Mouse (Mus musculus) neural tube, embryonic 10.5 days (tissue): ENCODE data around the gene Serpinf1.
"Not testable (repeated sequence)": the region's sequence is repeated elsewhere in the genome, so short reads cannot be mapped to it uniquely, and the experiment has no call there.

Source experiments
- DNase-seq: peaks from one replicate; pipeline ENCODE4 v3.0.0-alpha.2; 2017; ENCODE audit warnings: low spot score; ENCODE audit errors: extremely low spot score

Serpinf1 gene

DNA sequence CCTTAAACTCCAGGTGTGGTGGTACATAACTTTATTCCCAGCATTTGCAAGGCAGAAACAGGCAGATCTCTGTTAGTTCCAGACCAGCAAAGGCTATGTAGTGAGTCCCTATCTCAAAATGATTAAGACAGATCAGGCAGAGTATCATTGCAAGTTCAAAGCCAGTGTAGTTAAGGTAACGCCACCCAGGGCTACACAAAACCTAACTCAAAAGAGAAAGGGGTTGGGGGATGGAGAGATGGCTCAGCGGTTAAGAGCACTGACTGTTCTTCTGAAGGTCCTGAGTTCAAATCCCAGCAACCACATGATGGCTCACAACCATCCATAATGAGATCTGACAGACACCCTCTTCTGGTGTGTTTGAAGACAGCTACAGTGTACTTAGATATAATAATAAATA, 33.5 kb upstream of the Serpinf1 start:
- not testable (repeated sequence) for DNase-seq

DNA sequence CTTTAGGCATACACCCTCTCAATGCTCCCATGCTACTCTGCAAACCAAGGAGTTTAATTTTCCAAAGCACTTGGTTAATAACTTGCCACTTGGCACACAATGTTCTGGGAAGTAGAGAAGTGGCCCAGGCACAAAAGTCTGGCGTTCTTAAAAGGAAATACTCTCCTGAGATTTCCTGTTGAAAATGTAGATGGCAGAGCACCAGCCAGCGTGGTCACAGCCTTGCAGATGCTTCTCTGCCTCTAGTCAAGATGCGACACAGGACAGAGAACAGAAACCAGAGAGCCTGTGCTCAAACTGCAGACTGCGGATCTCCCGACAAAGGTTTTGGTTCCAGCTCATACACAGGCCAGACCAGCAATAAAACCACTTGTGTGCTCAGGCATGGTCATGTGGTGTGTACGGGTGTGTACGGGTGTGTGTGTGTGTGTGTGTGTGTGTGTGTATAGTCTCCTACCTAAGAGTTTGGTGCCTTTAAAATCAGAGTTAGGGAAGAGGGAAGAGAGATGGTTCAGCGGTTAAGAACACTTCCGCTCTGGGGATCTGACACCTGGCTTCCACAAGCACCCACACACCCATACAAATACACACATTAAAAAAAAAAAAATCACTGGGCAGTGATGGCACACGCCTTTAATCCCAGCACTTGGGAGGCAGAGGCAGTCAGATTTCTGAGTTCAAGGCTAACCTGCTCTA, 32.7 kb upstream of the Serpinf1 start:
- DNase-seq: no peak

- peak; percentile 90 for DNase-seq
Measured at GRCm38 (mm10) chr11:75453991-75454930, 31.8 kb upstream of the Serpinf1 start, which contains the start of gene Wdr81. Wdr81 (minus strand) TSS chr11:75454717.

DNA sequence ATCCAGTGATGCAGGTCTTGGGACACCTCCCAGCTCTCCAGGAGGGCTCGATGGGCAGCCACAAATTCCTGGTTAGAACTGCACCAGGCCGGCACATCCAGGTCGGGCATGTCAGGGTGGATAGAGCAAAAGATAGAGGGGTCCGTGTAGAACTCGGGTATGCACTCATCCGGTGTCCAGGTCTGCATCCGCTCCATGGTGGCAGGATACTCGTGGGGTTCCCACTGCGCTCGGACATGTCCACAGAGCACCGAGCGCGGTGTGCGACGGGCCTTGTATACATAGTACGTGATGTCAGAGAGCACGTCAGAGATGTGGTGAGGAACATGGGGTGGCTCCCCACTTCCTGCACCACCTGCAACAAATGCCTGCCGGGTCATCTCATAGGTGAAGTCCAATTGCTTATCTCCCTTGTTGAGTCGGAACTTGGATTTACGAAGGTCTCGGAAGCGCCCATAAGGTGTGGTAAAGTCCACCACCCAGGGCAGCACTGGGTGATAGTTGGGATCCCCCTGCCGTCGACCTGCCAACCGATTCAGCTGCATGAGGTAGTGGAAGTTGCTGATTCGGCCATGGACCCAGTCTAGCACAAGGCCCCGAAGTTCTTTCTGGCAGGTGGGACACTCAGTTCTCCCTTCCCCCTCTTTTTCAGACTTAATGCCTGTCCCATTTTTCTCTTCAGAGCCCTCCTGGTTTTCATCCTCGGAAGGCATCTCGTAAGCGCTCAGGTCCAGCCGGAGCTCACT, 30.5 kb upstream of the Serpinf1 start:
- DNase-seq: no peak

GRCm38 (mm10) chr11:75452081-75452480, 29.6 kb upstream of the Serpinf1 start:
- DNase-seq: no peak

- DNase-seq: no peak
Measured at GRCm38 (mm10) chr11:75450936-75451335, 28.4 kb upstream of the Serpinf1 start.

DNA sequence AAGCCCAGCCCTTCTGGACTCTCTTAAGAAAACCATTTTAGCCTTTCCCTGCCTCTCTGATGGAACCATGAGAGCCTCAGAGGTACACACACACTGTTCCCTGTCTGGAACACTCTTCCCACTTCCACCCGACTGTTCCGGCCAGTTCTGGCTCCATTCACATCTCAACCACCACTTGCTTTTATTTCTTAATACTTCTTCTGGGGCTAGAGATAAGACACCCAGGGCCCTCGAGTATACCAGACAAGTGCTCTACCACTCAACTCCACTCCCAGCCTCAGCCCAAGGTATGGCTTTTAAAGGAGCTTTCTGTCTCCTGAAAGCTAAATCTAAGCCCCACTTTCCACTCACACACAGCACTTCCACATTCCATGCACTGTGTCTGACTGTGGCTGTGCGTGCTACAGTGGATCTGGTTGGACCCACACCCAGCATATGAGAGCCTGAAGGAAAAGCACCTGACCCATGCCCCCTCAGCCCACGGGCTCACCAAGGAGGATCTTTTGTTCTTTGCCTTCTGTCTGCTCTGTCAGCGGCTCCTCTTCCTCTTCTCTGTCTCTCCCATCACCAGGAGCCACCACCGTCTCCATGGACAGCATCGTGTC, 27.9 kb upstream of the Serpinf1 start:
- no peak for DNase-seq

DNA sequence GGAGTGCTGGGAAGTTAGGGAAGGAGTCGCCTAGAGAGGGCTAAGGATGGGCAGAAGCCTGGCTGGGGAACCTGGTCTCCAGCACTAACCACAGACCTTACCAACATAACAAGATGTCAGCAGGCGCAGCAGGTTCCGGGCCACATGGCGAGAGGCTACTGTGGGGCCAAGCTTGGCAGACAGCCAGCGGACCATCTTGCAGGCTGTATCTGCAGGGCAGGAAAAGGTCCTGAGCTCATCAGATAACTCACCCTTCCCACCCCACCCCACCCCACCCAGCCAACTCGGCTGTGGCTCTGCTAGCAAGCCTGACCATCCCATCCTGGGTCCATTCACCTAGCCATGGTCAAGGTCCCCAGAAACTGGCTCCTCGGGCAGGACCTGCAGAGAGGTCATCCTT, 27.2 kb upstream of the Serpinf1 start:
- DNase-seq: no peak

GRCm38 (mm10) chr11:75448575-75448974, 26.1 kb upstream of the Serpinf1 start:
- no peak for DNase-seq

GRCm38 (mm10) chr11:75443711-75444110, 21.2 kb upstream of the Serpinf1 start:
- no peak for DNase-seq

DNA sequence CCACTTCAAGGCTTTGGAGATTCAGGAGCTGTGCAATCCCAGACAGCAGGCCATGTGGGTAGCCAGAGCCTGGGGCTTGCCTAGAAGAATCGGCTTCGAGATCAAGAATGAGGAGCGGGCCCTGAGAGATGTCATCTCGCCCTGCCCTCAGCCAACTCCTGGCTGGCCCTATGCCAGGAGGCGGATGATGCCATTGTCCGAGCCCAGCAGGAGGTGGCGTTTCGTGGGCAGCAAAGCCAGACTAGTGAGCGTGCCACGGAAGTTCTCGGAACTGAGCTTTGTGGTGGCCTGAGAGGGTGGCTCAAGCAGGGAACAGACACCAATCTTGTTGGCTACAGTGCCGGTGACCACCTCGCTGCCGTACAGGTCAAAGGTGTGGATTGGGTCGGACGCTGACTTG, 19.1 kb upstream of the Serpinf1 start:
- DNase-seq: no peak

DNA sequence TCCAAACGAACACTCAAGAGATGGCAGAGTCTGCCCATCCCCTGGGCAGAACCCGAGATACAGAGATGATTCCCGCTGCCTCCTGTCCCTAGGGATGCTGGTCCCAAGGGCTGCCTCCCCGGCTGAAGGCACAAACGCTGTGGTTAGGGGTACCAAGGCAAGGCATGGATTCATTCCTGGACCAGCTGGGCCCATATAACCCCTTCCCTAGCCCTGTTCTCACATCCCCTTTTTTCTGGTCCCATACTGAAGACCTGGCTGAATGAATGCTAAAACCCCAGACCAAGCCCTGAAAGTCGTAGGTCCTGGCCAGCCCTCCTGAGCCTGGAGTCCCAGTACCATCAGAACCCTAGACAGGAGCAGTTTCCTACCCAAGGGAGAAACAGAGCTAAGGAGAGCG, 18.5 kb upstream of the Serpinf1 start:
- DNase-seq: no peak

- no peak for DNase-seq
Measured at GRCm38 (mm10) chr11:75439951-75440350, 17.4 kb upstream of the Serpinf1 start.

- no peak for DNase-seq
Measured at GRCm38 (mm10) chr11:75439363-75439762, 16.9 kb upstream of the Serpinf1 start, which contains the start of gene Serpinf2. Serpinf2 (minus strand) TSS chr11:75439591.

GRCm38 (mm10) chr11:75438804-75439203, 16.3 kb upstream of the Serpinf1 start:
- DNase-seq: no peak

DNA sequence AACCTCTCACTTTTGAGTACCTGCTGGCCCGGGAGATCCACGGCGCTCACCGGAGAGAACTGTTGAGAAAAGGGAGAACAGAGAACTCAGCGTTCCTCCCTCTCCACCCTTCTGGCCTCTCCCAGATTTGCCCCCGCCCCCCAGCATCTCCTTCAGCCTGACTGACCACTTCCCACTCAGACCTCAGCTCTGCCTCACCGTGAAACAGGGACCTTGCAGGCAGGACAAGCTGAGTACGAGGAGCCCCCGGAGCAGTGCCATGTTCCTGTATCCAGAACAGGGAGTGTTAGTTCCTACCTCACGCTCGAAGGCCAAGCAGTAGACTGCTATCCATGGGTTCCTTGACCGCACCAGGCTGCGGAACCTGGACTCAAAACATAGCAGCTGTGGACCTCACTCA, 15.7 kb upstream of the Serpinf1 start:
- DNase-seq: no peak

DNA sequence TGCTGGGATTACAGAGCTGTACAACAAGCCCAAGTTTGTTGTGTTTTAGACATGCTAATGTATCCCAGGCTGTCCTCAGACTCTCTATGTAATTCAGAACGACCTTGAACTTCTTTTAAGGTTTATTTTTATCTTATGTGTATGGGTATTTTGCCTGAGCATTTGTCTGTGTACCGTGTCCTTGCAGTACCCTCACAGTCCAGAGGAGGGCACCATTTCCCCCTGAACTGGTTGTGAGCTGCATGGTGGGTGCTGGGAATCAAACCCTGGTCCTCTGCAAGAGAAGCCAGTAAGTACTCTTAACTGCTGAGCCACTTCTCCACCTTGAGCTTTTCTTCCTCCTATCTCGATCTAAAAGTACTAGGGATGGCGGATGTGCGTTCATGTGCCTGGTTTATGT, 11.6 kb upstream of the Serpinf1 start:
- no peak for DNase-seq

GRCm38 (mm10) chr11:75431307-75431706, 8.8 kb upstream of the Serpinf1 start:
- no peak for DNase-seq

- DNase-seq: no peak
Measured at GRCm38 (mm10) chr11:75429019-75429705, 6.7 kb upstream of the Serpinf1 start.

DNA sequence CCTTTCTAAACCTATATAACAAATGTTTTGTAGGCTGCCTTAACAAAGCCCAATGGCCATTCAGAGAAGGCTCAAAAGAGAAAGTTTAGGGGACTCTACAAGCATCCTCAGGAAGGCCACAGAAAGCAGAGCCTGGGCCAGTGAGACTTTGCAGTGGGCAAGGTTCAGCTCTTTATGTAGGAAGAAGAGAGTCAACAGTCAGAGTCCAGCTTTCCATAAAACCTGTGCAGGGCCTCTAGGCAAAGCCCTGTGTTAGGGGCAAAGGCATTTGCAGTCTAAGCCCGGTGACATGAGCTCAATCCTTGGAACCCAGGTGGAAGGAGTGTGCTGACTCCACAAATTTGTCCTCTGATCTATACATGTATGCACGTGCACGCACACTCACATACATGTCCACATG, 2.0 kb upstream of the Serpinf1 start:
- DNase-seq: no peak

DNA sequence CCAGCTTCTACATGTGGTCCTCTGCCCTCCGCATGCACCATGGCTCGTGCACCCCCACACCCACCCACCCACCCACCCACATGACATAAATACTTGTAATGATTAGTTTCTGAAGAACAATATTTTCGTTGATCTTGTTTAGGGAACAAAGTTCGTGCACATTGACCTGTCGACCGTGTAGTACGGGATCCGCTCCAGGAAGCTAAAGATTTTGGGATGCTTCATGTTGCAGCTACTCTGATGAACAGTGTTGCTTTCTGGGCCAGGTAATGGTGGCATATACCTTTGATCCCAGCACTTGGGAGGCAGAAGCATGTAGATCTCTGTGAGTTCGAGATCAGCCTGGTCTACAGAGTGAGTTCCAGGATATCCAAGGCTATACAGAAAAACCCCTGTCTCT, 1.5 kb upstream of the Serpinf1 start:
- no peak for DNase-seq
